Mouse (Mus musculus) midbrain, embryonic 10.5 days (tissue): ENCODE results near the gene L3mbtl2. TPM values are rescaled to one million over a fixed set of nuclear protein-coding genes. Genes with fewer than 3 reads are reported as not detected.

ENCODE experiments used
- DNase-seq: peaks from one replicate; pipeline ENCODE4 v3.0.0-alpha.2; 2017; ENCODE audit warnings: low spot score
- H3K27ac ChIP-seq: fragments of 300-500 bp; sonication (generic); replicated peaks from 2 replicates; pipeline ENCODE4 v1.5.1; 2016; ENCODE audit warnings: mild to moderate bottlenecking
- H3K27me3 ChIP-seq: fragments of 300-500 bp; sonication (generic); 2 replicates; pipeline ENCODE4 v1.6.1; 2016; ENCODE audit warnings: low read depth, mild to moderate bottlenecking; ENCODE audit not compliant: poor library complexity, severe bottlenecking
- H3K36me3 ChIP-seq: fragments of 300-500 bp; sonication (generic); 2 replicates; pipeline ENCODE4 v1.6.1; 2016; ENCODE audit warnings: mild to moderate bottlenecking, moderate library complexity
- H3K4me1 ChIP-seq: fragments of 300-500 bp; sonication (generic); 2 replicates; pipeline ENCODE4 v1.6.1; 2016
- H3K4me3 ChIP-seq: fragments of 300-500 bp; sonication (generic); 2 replicates; pipeline ENCODE4 v1.5.1; 2016; ENCODE audit warnings: mild to moderate bottlenecking, moderate library complexity
- H3K9me3 ChIP-seq: fragments of 300-500 bp; sonication (generic); replicated peaks from 2 replicates; pipeline ENCODE4 v1.6.1; 2016; ENCODE audit warnings: mild to moderate bottlenecking
- WGBS: fragments of 180-500 bp; shearing (Covaris S2); methylation state at CpG from one replicate; pipeline ENCODE4 v1.1.7; 2016; 5-methylcytosine and 5-hydroxymethylcytosine counted together
- polyA plus RNA-seq: library from polyadenylated mRNA; unstranded; fragments of >200 nt; fragmentation: Nextera tagmentation; extraction: Ambion mirVana; gene quantifications from 2 replicates; pipeline ENCODE4 v1.2.1, GENCODE M21; 2016

L3mbtl2 gene
- polyA plus RNA-seq, result 44.6 and 46.1 TPM in 2 replicates

- 1% methylated on average over 55 of the region's 55 CpGs for WGBS
- H3K27me3 ChIP-seq, result no peaks in the 10 kb centered on the region
- peak within 1 kb of the TSS; percentile 90 for H3K4me3 ChIP-seq
- peaks cover 11% of the 10 kb centered on the region for H3K4me1 ChIP-seq
- peak within 1 kb of the TSS; percentile 86 for H3K27ac ChIP-seq
- H3K9me3 ChIP-seq, result no peaks in the 10 kb centered on the region
- DNase-seq, result peak; percentile 92
- peaks cover 23% of the 10 kb centered on the region for H3K36me3 ChIP-seq
Observed at GRCm38 (mm10) chr15:81663697-81664561, at the start of gene L3mbtl2. L3mbtl2 (plus strand) TSS chr15:81663889.

- no peaks in the 10 kb centered on the region for H3K9me3 ChIP-seq
- no peak overlapping the region for H3K4me3 ChIP-seq
- no peaks in the 10 kb centered on the region for H3K27me3 ChIP-seq
- DNase-seq, result no peak
- no peaks in the 10 kb centered on the region for H3K4me1 ChIP-seq
- H3K27ac ChIP-seq, result no peak overlapping the region
- peaks cover 79% of the 10 kb centered on the region for H3K36me3 ChIP-seq
- 92% methylated on average over 8 of the region's 8 CpGs for WGBS
Observed at GRCm38 (mm10) chr15:81649516-81650455, 13.9 kb upstream of the L3mbtl2 start.

- Histone ChIP-seq H3K36me3 (peaks cover 70% of the 10 kb centered on the region), H3K27me3 (no peaks in the 10 kb centered on the region), H3K27ac (no peak overlapping the region), H3K4me3 (no peak overlapping the region), H3K4me1 (no peaks in the 10 kb centered on the region), H3K9me3 (no peaks in the 10 kb centered on the region)
- no peak for DNase-seq
- 91% methylated on average over 7 of the region's 7 CpGs for WGBS
Observed at GRCm38 (mm10) chr15:81650636-81651035, 13.1 kb upstream of the L3mbtl2 start.

- Histone ChIP-seq H3K9me3 (no peaks in the 10 kb centered on the region), H3K27ac (no peak overlapping the region), H3K4me3 (no peak overlapping the region), H3K36me3 (peaks cover under 1% of the 10 kb centered on the region; the same call in 1 of the 2 replicates), H3K27me3 (no peaks in the 10 kb centered on the region), H3K4me1 (peaks cover 11% of the 10 kb centered on the region)
- WGBS, result 92% methylated on average over 2 of the region's 2 CpGs
- DNase-seq, result no peak
Observed at GRCm38 (mm10) chr15:81661701-81662100, 2.0 kb upstream of the L3mbtl2 start.

GRCm38 (mm10) chr15:81663281-81663680 lies 408 bp upstream of the L3mbtl2 start:
- WGBS, result 60% methylated on average over 10 of the region's 10 CpGs
- Histone ChIP-seq H3K36me3 (peaks cover 16% of the 10 kb centered on the region), H3K9me3 (no peaks in the 10 kb centered on the region), H3K27ac (0 out of 2 replicates have a peak overlapping the region, but pooled peaks have one; percentile 86), H3K4me3 (peak overlapping the region; percentile 90), H3K4me1 (peaks cover 11% of the 10 kb centered on the region), H3K27me3 (no peaks in the 10 kb centered on the region)
- DNase-seq, result no peak

- Histone ChIP-seq H3K27me3 (no peaks in the 10 kb centered on the region), H3K4me3 (no peak overlapping the region), H3K27ac (no peak overlapping the region), H3K36me3 (peaks cover 52% of the 10 kb centered on the region), H3K4me1 (peaks cover 11% of the 10 kb centered on the region), H3K9me3 (no peaks in the 10 kb centered on the region)
- no peak for DNase-seq
- 90% methylated on average over 10 of the region's 10 CpGs for WGBS
Observed at GRCm38 (mm10) chr15:81666957-81667356, 3.3 kb downstream of the L3mbtl2 start.

GRCm38 (mm10) chr15:81670231-81670640 lies 6.5 kb downstream of the L3mbtl2 start:
- Histone ChIP-seq H3K27me3 (no peaks in the 10 kb centered on the region), H3K9me3 (no peaks in the 10 kb centered on the region), H3K36me3 (peaks cover 75% of the 10 kb centered on the region), H3K4me3 (no peak overlapping the region), H3K4me1 (peaks cover under 1% of the 10 kb centered on the region), H3K27ac (no peak overlapping the region)
- WGBS, result 88% methylated on average over 4 of the region's 4 CpGs
- DNase-seq, result peak; percentile 45

- peaks cover 88% of the 10 kb centered on the region for H3K36me3 ChIP-seq
- WGBS, result 93% methylated on average over 3 of the region's 3 CpGs
Observed at GRCm38 (mm10) chr15:81676637-81677036, 12.9 kb downstream of the L3mbtl2 start.

GRCm38 (mm10) chr15:81680301-81680805 lies 16.7 kb downstream of the L3mbtl2 start:
- H3K9me3 ChIP-seq, result no peaks in the 10 kb centered on the region
- H3K27ac ChIP-seq, result no peak overlapping the region
- no peaks in the 10 kb centered on the region for H3K4me1 ChIP-seq
- DNase-seq, result no peak
- H3K4me3 ChIP-seq, result no peak overlapping the region
- no peaks in the 10 kb centered on the region for H3K27me3 ChIP-seq
- 92% methylated on average over 4 of the region's 4 CpGs for WGBS
- peaks cover 97% of the 10 kb centered on the region for H3K36me3 ChIP-seq

More at GRCm38 (mm10) chr15:81676637-81677036, 12.9 kb downstream of the L3mbtl2 start:
- H3K4me1 ChIP-seq, result no peaks in the 10 kb centered on the region
- no peaks in the 10 kb centered on the region for H3K27me3 ChIP-seq
- no peak overlapping the region for H3K4me3 ChIP-seq
- no peak for DNase-seq
- H3K27ac ChIP-seq, result no peak overlapping the region
- no peaks in the 10 kb centered on the region for H3K9me3 ChIP-seq

GRCm38 (mm10) chr15:81693366-81693966 lies 29.8 kb downstream of the L3mbtl2 start:
- no peak for DNase-seq
- 6% methylated on average over 41 of the region's 41 CpGs for WGBS
- peak overlapping the region; percentile 83 for H3K27ac ChIP-seq
- H3K27me3 ChIP-seq, result peaks cover 68% of the 10 kb centered on the region
- peaks cover 24% of the 10 kb centered on the region for H3K4me1 ChIP-seq
- no peaks in the 10 kb centered on the region for H3K9me3 ChIP-seq
- H3K36me3 ChIP-seq, result peaks cover 6% of the 10 kb centered on the region
- H3K4me3 ChIP-seq, result peak overlapping the region; percentile 64

GRCm38 (mm10) chr15:81693967-81694881 lies 30.5 kb downstream of the L3mbtl2 start:
- H3K27me3 ChIP-seq, result peaks cover 68% of the 10 kb centered on the region
- H3K36me3 ChIP-seq, result no peaks in the 10 kb centered on the region
- peak overlapping the region; percentile 83 for H3K27ac ChIP-seq
- under 1% methylated on average over 107 of the region's 107 CpGs for WGBS
- peak overlapping the region; percentile 64 for H3K4me3 ChIP-seq
- peak; percentile 89 for DNase-seq
- no peaks in the 10 kb centered on the region for H3K9me3 ChIP-seq
- peaks cover 24% of the 10 kb centered on the region for H3K4me1 ChIP-seq
